Mouse (Mus musculus): Measurements from ENCODE around the gene Il15.

The Il15 gene

DNA sequence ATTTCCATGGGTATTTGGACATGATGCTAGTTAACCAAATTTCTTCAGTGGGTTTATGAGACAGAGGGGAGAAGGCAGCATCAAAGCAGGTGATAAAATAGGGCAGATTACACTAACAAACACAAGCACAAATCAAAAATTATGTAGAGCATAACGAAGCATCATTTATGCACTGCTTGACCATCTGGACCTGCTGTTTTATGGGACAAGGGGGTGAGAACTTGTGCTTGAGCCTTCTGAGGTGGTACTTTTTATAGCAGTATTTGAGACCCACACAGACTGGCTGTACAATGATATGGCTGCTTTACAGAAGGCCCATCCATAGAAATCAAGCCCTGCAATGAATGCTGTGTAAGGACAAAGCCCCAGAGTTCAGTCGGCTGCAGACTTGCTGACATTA, 46.9 kb downstream of the Il15 start:
- no peak for DNase-seq (ENCODE audit: low spot score)

DNA sequence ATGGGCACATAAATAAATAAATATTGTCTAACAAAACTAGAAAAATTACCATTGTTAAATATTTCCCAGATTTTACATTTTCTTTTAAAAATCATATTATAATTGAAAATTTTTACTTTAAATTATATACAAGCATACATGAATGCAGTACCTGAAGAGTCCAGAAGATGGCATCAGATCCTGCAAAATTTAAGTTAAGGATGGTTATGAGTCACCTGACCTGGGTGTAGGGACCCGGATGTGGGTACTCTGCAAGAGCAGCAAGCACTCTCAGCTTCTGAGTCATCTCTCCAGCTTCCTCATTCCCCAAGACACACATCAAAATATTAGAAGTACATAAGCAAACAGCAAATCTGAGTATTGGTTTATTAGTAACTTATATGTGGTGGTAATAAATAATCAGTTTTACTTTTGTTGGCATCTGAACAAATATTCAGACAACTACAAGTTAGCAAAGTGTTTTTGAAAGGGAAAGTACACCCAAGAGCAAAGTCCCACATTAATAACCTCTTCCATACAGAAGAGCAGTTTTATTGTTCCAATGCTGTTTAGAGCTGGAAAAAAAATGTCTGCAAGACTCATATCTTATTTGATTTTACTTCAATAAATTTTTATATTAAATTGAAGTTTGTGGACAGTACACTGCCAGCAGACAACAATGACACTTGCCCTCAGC, 51.6 kb downstream of the Il15 start:
- DNase-seq (ENCODE audit: low spot score): no peak

DNA sequence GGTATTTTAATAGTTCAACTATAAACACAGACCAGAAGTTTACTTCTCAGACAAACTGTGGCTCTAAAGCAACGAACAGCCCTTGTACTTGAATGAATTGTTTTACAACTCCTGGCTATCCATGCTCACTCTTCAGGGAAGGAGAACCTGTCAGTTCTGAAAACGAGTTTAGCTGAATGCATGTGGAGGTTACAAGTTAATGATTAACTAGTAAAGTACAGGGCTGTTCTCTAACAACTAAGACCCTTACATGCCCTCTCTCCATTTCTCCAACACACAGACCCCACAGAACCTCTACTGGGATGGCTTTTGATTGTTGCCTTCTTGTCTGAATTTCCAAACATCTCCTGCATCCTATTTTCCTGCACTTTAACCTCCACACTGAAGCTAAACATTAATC, 53.7 kb downstream of the Il15 start:
- no peak for DNase-seq (ENCODE audit: low spot score)

GRCm38 (mm10) chr8:82346485-82346884, 56.5 kb downstream of the Il15 start:
- DNase-seq (ENCODE audit: low spot score): no peak

GRCm38 (mm10) chr8:82331675-82332234, 71.3 kb downstream of the Il15 start:
- DNase-seq (ENCODE audit: low spot score): no peak

GRCm38 (mm10) chr8:82327986-82328652, 74.9 kb downstream of the Il15 start:
- DNase-seq (ENCODE audit: low spot score): peak; percentile 6

GRCm38 (mm10) chr8:82326061-82326460, 77.0 kb downstream of the Il15 start:
- DNase-seq (ENCODE audit: low spot score): no peak

- no peak for DNase-seq (ENCODE audit: low spot score)
Measured at GRCm38 (mm10) chr8:82325586-82325985, 77.4 kb downstream of the Il15 start.

DNA sequence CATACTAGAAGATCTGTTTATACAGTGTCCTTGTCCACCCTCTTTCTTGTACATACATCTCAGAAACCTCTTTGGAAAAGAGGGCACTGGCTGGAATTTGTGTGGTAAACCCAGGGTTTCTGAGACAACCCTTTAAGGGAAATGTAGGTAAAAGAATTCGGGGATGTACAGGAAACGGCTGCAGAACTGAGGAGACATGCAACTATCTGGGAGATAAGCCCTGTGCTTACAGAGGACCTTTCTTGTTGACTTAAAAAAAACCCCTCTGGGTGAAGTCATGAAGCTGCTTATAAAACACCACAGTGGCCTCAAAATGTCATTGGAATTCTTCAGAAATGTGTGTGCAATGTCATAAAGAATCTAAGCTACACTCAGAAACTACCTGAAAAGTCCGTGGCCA, 85.6 kb downstream of the Il15 start:
- no peak for DNase-seq (ENCODE audit: low spot score)

DNA sequence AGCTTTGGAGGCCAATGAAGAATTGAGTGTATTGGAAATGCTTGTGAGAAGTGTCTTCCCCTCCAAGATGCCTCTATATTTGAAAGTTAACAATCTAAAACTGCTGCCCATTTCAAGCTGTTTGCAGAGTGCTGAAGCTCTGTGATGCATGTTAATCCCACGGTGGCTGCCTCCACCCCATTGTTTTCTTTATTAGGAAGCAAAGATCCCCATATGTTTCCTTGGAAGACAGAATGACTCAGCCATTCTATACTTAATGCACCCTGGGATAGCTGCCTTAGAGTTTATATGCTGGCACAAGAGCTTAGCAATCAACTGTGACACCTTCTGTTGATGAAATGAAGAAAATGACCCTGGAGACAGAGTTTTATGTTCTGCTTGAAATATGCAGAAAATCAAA, 96.6 kb downstream of the Il15 start:
- no peak for DNase-seq (ENCODE audit: low spot score)

GRCm38 (mm10) chr8:82296256-82296655, 106.8 kb downstream of the Il15 start:
- DNase-seq (ENCODE audit: low spot score): no peak

GRCm38 (mm10) chr8:82291659-82292058, 111.4 kb downstream of the Il15 start:
- no peak for DNase-seq (ENCODE audit: low spot score)

GRCm38 (mm10) chr8:82285866-82286265, 117.2 kb downstream of the Il15 start:
- no peak for DNase-seq (ENCODE audit: low spot score)

GRCm38 (mm10) chr8:82281995-82282394, 121.0 kb downstream of the Il15 start:
- DNase-seq (ENCODE audit: low spot score): no peak

All from left cerebral cortex, adult 11 months (tissue).